Mouse (Mus musculus) ovary, postnatal 36 days (tissue): ENCODE data around the gene Etfa.

ENCODE experiments used
- DNase-seq: peaks from one replicate; pipeline ENCODE4 v3.0.0; 2022; ENCODE audit warnings: low spot score, mixed read lengths

The Etfa gene

DNA sequence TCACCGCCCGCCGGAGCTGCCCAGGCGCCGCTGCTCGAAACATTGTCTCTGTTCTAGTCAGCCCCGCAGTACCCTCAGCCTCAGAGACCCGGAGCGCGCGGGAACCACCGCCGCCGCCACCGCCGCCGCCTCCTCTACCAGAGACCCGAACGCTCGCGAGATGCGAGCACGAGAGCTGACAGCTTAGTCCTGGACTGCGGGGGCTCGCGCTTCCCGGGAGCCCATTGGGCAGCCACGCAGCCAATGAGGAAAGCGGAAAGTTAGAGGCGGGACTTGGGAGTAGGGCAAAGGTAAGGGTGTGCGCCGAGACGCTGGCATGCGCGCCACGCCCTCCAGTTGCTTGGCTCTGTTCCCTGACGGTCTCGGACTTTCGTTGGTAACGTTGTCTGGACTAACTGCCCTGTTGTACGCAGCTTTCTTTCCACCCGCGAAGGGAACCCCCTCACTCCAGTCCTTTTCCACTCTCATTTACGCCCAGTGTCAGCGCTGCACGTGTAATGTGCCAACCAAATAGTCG lies at the start of gene Etfa:
Etfa (minus strand) TSS at position 217 of the 517 bp plus-strand sequence.
- peak; percentile 95 for DNase-seq

- no peak for DNase-seq
Measured at GRCm38 (mm10) chr9:55560960-55561359, 48.9 kb upstream of the Etfa start.

DNA sequence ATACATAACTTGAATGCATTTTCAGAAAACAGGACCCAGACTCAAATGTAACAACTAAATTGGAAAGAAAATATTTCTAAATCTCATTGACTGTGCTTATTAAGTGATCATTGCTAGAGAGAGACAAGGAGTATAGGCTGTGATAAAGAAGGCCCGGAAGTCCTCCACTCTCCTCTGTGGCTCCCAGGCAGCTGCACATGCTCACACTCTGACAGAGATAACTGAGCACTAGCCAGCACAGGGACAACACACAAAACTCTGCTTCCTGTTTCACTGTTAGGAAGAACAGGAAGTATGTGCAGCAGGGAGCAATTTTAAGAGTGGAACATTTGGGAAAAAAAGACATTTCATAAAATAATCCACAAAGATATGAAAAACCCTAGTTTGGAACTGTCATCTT lies 42.9 kb upstream of the Etfa start:
- no peak for DNase-seq

DNA sequence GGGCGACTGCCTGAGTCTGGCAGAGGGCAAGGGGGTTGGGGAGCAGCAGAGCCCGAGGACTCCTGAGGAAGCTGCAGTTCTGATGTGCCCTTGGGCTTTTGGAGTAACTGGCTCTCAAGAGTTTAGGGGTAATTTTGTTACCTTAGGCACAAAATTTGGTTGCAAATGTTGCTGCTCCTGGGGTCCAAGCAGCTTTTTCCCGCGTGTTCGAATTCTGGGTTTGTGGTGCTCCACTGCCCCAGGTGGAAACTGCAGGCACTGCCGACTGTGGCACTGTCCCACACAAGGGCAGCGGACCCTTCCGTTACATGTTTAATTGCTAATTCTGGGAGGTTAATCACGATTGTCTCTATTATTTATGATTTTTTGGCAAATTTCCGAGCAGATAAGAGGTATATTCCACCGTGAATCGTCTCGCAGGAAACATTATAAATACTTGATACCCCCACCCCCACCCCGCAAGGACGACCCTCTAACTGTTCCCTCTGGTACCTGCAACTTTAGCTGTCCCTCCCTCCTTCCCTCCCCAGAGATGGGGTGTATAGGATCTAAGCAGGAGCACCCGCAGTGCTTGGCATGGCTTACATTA lies 37.4 kb upstream of the Etfa start:
- DNase-seq = no peak

GRCm38 (mm10) chr9:55548871-55549270 lies 36.8 kb upstream of the Etfa start:
- DNase-seq = no peak

DNA sequence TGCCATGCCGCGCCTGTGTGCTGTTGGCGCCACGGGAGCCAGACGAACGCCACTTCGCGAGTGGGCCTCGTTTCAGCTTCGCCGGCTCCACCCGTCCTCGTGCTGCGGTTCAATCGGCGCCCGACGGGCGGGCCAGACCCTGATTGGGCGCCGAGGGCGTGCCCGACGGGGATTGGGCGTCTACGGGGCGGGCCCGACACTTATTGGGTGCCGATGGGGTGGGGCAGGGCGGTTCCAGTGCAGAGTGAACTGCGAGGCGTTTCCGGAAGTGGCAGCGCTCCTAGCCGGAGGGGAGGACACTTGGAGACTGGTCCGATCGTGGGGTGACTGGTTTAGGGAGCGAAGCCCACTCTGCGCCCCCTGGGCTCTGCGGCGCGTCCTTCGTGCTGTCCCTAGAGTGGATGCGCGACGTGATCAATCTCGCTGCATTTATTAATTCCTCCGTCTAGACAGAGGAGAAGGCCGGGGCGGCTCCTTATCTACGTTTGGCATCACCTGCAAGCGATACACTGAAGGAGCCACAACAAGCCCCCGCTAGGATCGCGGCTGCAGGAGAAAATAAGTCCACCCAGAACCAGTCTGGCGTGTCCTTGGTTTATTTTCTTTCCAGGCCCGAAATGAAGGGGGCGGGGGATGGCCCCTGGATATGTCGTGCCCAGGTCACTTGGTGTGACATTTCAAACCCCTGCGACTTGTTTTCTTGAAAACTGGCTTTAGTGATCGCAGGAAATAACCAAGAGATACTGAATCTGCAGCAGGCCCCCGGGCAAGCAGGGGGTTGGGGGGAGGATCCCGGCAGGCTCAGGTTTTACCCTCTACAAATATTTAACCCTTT lies 34.4 kb upstream of the Etfa start:
- DNase-seq = peak; percentile 52

DNA sequence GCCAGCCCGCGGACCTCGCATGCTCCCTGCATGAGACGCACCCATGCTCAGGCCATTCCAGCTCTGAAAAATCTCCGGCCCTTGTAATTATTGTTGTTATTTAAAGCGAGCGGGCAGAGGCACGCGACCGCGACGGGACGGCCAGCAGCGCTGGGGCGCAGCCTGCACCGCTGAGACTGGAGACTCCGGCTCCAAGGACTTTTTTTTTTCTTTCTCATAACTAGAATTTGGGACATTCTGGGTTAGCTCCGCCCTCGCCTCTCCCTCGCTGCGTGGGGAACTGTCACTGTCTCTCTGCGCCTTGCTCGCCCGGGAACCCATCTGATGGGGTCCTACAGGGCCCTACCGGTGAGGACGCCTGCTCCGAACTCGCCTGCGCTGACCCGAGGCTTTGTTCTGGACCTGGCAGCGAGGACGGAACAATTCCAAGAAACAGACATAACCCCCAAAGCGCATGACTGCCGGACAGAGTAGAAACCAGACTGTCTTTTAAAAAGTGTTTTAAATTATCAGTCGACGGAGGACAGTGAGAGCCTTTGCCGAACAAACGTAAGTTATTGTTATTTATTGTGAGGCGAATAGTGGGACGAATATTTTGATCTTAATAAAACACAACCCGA lies 33.6 kb upstream of the Etfa start:
- DNase-seq = peak; percentile 14

DNA sequence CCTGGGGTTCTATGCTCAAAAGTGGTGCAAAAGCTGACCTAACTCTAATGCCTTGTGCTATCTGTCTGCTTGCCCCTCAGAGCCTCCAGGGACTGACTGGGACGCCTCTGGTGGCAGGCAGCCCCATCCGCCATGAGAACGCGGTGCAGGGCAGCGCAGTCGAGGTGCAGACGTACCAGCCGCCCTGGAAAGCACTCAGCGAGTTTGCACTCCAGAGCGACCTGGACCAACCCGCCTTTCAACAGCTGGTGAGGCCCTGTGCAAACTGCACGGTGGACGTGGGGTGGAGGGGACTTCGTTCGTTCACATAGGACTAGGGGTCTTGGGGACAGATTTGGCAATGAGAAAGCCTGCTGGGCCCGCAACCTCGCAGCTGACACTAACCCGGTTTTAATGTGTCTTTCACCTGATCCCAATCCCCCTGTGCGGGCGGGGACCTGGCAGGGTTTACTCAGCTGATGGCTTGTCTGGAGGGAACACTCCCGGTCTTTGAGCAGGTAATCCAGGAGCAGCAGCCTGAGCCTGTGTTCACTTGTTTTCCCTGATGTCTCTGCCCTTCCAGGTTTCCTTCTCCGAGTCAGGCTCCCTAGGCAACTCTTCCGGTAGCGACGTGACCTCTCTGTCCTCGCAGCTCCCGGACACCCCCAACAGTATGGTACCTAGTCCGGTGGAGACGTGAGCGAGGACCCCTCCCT lies 33.0 kb upstream of the Etfa start:
- DNase-seq = peak; percentile 49

- DNase-seq = peak; percentile 53
Measured at GRCm38 (mm10) chr9:55543703-55544401, 31.8 kb upstream of the Etfa start.

DNA sequence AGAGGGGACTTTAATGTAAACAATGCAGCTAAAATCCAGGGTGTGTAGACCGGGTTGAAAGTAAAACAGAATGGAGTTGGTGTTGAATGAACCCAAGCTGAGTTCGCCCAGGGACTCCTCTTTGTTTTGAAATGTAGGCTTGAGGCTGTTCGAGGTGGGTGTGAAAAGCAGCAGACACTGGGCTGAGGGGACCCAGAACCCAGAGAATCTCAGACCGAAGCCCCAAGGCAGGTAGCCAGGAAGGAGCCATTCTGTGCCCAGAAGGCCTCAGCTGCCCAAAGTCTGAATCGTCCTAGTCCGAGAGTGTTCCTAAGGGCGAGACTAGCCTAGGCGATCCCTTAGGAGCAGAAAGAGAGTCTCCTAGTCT lies 31.3 kb upstream of the Etfa start:
- no peak for DNase-seq

- DNase-seq = peak; percentile 13
Measured at GRCm38 (mm10) chr9:55542366-55543325, 30.6 kb upstream of the Etfa start.

DNA sequence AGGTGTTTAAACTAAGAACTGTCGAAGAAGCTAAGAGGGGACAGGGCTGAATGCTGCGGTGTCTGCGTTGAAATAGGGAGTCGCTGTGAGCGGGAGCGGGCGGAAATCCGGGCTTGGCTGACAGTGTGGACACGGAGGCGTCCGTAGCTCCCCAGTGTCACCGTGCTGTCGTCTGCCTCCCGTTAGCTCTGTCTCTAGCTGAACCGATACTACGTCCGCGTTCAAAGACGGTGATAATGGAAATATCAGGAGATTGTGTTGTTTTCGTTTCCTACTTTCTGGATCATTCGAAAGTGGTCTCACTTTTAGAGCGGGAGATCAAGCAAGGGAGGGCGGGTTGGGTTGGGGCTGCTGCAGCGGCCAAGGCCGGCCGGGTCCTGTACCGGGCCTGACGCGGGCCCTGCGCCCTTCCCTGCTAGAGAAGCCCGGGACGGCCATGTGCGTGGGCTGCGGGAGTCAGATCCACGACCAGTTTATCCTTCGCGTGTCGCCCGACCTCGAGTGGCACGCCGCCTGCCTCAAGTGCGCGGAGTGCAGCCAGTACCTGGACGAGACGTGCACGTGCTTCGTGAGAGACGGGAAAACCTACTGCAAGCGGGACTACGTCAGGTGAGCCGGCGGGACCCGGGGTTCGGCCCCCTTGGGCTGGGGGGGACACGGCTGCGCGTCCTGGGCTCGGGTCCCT lies 29.8 kb upstream of the Etfa start:
- DNase-seq = peak; percentile 41

DNA sequence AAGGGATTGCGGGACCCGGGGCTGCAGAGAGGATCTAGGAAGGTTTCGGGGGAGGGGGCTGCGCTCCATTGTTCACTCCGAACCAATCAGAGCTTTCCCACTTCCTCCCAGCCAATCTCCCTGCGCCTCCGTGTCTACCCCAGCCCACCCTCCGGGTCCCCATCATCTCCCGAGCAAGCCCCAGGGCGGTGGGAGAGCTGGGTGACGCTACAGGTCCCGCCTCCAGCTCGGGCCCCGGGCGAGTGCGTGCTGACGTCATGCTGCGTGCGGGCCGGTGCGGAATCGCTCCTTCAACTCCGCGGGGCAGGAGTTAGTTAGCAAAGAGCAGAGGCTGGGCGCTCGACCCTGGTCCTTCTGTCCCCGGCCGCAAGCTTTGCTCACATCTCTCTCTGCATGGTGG lies 28.8 kb upstream of the Etfa start:
- DNase-seq = peak; percentile 49

DNA sequence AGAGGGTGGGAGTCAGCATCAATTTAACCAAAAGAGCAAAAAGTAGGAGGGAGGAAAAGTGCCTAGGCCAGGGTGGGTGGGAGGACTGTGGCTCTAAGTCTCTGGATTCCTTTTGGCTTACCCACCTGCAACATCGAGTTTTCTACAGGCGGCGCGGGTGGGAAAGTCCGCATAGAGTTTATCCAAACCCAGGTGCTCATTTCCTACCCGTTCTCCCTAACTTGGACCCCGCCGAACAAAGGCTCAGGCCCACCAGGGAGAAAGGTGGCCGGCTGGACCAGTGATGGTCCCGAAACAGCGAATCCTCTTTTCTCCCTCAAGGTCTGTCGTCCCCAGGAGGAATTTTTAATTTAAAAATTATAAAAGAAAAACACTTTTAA lies 28.3 kb upstream of the Etfa start:
- no peak for DNase-seq

- no peak for DNase-seq
Measured at GRCm38 (mm10) chr9:55539661-55540390, 27.8 kb upstream of the Etfa start.

- DNase-seq = no peak
Measured at GRCm38 (mm10) chr9:55539006-55539405, 27.0 kb upstream of the Etfa start.

DNA sequence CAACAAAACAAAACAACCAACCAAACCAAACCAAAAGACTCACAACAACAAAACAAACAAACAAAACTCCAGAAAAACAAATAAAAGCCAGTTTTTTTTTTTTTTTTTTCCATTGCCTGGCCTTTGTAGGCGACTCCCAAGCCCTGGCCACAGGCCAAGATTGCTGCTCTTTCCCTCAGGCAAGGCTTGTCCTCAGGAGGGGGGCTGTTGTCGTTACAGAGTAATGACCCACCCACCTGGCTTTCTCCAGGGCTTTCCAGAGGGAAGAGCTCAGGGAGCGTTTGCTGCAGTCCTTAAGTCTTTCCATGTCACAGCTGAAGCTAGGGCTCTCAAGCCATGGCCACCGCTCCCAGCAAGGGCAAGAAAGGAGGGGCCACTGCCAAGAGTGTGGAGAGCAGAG lies 26.3 kb upstream of the Etfa start, which contains the start of gene Isl2:
Isl2 (plus strand) TSS at position 296 of the 400 bp plus-strand sequence.
- no peak for DNase-seq

DNA sequence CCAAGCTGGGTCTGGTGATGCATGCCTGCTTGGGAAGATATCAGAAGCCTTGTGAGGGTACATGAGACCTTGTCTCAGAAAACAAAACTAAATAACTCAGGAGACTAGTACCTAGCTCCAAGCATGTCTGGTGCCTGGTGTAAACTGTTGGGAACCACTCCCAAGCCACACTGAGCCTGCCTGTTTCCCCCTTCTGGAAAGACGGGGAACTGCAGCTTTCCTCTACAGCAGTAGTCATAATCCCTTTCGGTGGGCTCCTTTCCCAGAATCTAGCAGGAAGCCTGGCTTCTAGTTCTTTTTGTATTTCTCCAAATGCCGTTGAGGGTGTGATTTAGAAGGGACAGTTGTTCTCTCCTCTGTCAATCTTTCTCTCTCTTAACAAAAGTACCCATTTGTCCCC lies 23.9 kb upstream of the Etfa start:
- peak; percentile 24 for DNase-seq

DNA sequence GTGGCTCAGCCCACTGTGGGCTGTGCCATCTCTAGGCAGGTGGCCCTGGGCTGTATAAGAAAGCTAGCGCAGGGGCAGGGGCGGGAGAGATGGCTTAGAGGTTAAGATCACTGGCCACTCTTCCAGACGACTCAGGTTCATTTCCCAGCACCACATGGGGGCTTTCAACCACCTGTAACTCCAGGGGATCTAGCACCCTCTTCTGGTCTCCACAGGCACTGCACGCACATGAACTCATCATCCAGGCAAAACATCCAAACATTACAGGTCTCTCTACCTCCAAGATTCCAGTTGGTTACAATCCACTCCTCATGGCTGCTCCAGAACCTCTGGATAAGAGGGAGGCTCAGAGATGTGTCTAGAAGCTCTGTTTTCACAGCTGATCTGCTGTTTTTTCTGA lies 13.7 kb upstream of the Etfa start:
- DNase-seq = no peak
